Mouse (Mus musculus) testis, postnatal 10 days (tissue): ENCODE measurements around the gene Trp53i11.

Source experiments
- DNase-seq: peaks from one replicate; pipeline ENCODE4 v3.0.0; 2021; ENCODE audit warnings: low spot score

The Trp53i11 gene

GRCm38 (mm10) chr2:93187323-93187996 lies at the start of gene Trp53i11:
Gene Trp53i11, plus strand, starts transcription at chr2:93187548.
- peak; percentile 91 for DNase-seq

- no peak for DNase-seq
These were observed 47.9 kb upstream of the Trp53i11 start for GRCm38 (mm10) chr2:93139476-93139875.

GRCm38 (mm10) chr2:93141329-93141728 lies 46.0 kb upstream of the Trp53i11 start:
- DNase-seq, result no peak

DNA sequence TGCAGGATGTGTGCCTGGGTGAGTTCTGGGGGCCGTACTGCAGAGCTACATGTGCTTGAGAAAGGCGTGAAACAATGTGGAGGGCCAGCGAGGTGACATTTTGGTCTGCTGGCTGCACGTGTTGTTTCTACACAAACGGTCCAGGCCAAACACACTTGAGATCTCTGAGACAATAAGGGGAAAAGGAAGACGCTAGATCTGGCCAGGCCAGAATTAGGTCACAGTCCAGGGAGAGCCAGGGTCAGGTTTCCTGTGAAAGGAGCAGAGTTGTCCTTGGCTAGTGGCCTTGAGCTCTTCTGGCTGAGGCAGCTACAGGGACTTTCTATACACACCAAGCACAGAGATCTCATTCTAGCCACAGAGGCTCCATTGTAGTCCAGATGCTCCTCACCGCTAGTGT lies 44.7 kb upstream of the Trp53i11 start:
- no peak for DNase-seq

GRCm38 (mm10) chr2:93144126-93144525 lies 43.2 kb upstream of the Trp53i11 start:
- DNase-seq, result no peak

GRCm38 (mm10) chr2:93150009-93150408 lies 37.3 kb upstream of the Trp53i11 start:
- DNase-seq, result no peak

DNA sequence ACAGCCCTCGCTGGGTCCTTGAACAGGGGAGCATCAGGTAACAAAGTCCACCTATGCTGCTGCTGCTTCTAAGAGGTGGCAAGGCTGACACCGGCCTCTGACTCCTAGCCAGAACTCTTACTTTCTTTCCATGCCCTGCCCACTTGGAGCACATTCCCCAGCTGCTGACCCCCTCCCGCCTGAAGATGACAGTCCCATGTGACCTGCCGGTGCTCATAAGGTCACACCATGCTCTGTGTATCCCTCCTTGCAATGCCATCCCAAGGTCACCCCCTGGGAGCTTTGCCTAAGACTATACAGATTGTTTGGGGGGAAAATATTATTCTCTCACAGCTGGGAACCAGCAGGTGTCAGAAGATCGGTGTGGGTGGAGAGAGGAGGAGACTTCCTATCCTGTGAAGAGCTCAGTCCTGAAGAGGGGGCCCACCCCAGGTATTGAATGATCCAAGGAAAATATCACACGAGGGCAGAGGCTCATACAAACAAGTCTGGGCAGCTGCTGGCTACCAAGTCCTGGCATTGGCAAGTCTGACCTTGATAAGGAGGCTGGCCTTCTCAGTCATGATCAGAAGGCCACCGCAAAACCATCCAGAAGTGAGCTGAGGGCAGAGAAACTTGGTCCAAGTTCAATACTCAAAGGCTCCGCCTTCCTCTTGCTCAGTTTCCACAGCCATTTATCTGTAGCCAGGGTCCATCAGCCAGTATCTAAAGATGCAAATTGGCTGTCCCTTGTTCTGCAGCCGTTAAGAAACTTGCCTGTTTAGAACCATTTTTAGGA lies 36.5 kb upstream of the Trp53i11 start:
- no peak for DNase-seq

DNA sequence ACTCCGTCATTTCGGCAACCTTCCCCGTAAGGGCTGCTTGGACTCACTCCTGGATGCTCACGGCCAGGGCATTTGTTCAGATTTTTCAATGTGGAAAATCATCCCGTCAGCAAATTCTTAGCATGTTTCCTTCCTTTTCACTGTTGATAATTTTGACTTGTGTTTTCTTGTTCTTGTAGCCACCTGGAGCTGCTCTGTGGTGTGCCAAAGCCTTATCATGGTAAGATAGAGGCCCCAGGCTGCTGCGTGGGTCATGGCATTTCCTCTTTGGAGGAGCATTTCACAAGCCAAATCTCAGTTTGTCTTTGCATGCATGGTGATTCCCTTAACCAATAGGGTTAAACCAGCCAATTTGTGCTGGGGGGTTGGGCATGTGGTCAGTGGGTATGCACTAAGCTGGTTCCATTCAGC lies 35.2 kb upstream of the Trp53i11 start:
- no peak for DNase-seq

DNA sequence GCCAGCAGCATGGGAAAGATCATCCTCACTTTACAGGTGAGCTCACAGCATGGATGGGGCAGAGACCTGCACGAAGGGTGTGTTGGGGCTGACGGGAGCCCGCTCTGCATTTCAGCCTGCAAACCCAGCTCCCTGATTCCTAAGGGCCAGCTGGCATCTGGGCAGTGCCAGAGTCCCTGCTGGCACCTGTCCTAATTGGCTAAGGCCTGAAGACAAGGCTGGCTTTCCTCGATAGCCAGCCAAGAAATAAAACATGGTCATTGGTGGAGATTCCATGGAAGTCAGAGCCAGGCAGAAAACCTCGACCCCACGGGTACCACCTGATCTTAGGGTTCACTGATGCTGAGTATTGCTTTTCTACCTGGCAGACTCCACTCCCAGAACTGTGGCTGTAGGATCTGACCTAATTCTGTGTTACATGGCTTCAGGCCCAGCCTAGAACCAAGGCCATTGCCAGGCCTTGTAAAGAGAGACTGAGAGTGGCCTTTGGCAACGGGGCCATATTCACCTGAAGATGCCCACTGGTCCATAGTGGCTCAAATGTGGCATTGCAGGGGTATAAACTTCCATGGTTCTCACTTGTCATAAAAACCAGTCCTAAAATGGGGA lies 34.4 kb upstream of the Trp53i11 start:
- no peak for DNase-seq

GRCm38 (mm10) chr2:93153833-93154232 lies 33.5 kb upstream of the Trp53i11 start:
- DNase-seq, result no peak

DNA sequence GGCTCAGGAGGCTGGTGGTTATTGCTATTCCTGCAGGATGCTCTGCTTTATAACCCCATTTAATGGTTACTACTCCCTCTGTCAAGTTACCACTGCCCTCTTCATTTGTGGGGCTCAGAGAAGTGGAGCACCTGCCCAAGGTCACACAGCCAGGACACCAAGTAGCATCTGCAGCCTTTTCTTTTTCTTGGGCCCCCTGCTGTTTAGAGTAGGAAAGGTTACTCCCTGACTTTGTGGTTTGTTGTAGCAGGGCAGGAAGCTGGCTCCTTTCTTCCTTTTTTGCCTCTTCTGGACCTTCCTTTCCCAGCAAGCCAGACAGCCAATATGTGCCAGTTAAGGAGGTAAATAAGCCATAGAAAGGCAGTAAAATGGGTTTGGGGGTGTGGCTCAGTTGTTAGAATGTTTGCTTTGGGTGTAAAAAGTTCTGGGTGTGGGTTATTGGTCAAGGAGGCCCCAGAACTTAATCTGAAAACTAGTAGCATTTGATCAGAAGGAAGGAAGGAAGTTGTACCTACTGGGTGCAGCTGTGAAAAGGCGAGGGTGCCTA lies 32.8 kb upstream of the Trp53i11 start:
- DNase-seq, result no peak

DNA sequence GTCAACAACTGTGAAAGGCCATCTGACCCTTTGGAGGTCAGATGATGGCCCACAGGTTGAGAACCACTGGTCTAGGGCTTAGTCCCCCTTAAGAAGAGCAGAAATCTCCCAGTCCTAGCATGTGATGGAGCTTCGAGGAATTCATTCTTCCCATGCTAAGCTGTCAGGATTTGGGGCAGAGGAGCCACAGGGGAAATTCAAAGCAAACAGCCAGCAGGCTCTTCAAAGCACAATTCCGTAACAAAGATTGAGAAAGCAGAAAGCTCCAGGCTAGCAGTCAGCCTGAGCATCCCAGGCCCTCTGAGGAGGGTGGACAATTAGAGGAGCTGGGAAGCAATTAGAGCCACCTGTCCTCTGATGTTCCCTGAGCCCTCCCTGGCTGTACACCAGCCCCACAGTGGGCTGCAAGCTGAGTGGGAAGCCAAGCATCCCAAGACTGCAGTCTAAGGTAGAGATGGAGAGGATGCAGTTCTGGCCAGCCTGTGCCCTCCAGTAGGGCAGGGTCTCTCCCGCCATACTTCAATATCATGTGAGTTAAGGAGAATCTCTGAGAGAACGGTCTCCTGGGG lies 26.8 kb upstream of the Trp53i11 start:
- DNase-seq, result no peak

DNA sequence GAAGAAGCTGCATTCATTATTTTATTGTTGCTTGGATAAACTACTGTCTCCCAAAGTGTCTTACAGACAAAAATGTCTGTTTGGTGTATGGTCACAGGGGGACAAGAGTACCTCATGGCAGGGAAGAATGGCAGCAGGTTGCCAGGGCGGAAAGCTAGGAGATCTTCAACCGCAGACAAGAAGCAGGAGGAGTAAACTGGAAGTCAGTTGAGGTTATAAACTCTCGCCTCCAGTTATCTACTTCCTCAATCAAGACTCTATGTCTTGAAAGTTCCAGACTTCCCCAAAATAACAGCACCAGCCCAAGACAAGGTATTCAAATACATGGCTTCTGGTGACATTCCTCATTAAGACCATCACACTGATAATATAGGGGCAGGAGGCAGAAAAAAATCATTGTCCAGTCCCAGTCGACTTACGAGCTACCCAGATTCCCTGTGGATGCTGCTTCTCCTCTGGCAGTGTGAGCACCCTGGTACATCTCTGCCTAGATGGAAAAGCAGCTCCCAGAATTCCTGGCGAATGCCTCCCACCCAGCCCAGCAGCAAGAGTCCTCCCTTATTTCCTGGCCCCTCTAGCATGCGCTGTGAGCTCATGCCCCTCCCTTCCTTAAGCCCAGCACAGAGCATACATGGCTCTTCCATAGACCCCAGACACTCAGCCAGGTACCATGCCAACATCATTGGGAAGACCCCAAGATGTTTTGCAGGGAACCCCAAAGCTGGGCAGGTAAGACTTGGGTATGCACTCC lies 25.3 kb upstream of the Trp53i11 start:
- DNase-seq, result no peak

- no peak for DNase-seq
These were observed 24.6 kb upstream of the Trp53i11 start for GRCm38 (mm10) chr2:93162791-93163190.

GRCm38 (mm10) chr2:93163317-93163716 lies 24.0 kb upstream of the Trp53i11 start:
- DNase-seq, result peak; percentile 68

DNA sequence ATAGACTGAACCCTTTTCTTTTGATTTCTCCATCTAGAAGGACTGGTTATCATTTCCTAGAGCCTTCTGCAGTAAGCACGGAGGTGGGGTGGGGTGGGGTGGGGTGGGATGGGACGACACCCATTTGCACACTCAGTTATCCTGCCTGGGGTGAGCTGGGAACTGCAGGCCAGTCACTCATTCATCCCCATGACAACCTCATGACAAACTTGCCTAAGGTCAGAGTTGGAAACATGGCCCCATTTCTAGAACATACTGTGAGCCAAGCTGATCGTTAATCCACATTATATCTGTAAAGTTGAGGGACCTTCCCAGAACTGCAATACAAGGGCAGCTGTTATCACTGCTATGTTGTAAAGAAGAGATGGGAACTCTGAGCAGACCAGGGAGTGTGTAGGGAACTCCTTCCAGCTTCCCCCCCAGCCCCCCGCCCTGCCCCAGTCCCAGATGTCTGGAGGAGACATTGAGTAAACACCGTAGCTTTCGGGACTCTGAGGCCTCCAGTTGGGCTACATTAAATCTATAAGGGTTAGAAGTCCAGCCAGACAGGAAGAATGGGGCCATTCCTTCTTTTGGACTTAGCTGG lies 23.5 kb upstream of the Trp53i11 start:
- no peak for DNase-seq

DNA sequence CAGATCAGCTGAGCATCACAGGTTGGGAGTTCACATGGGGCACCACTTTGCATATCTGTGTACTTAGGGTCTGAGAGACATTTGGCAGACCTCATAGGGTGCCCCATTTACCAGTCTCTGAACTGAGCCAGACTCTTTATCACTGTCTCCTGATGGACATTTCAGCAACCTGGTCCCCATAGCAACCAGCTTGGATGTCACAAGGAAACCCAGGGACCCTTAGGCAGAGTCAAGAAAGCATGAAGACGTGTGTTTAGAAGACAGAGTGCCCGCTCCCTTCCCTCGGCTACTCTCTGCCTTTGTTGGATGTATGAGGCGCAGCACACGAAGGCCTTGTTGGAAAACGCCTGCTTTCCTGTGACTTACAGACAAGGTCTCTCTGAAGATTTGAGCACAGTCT lies 21.1 kb upstream of the Trp53i11 start:
- DNase-seq, result no peak

- no peak for DNase-seq
These were observed 20.5 kb upstream of the Trp53i11 start for GRCm38 (mm10) chr2:93166734-93167406.

- no peak for DNase-seq
These were observed 17.0 kb upstream of the Trp53i11 start for GRCm38 (mm10) chr2:93170156-93170844.

GRCm38 (mm10) chr2:93170845-93171200 lies 16.5 kb upstream of the Trp53i11 start:
- no peak for DNase-seq
